Mouse (Mus musculus) lung, embryonic 16.5 days (tissue): Measurements from ENCODE around the gene Olfm1. TPM values are rescaled to one million over a fixed set of nuclear protein-coding genes. Genes with fewer than 3 reads are reported as not detected.

Experiments used
- ATAC-seq: fragments of 200-750 bp; cut with Nextera tagmentation; 2 replicates; pipeline ENCODE4 v1.8.0; 2017; ENCODE audit warnings: low read depth, mild to moderate bottlenecking, moderate library complexity
- H3K27ac ChIP-seq: fragments of 300-500 bp; sonication (generic); 2 replicates; pipeline ENCODE4 v1.5.1; 2014; ENCODE audit warnings: mild to moderate bottlenecking, control low read depth, low read length
- H3K27me3 ChIP-seq: fragments of 300-500 bp; sonication (generic); 2 replicates; pipeline ENCODE4 v1.6.1; 2014; ENCODE audit warnings: low read depth, low read length, mixed read lengths; ENCODE audit not compliant: control insufficient read depth, insufficient read depth
- H3K36me3 ChIP-seq: fragments of 300-500 bp; sonication (generic); 2 replicates; pipeline ENCODE4 v1.6.1; 2014; ENCODE audit warnings: low read length; ENCODE audit not compliant: control insufficient read depth, insufficient read depth
- H3K4me1 ChIP-seq: fragments of 300-500 bp; sonication (generic); replicated peaks from 2 replicates; pipeline ENCODE4 v1.6.1; 2014; ENCODE audit warnings: low read length, mixed read lengths; ENCODE audit not compliant: control insufficient read depth, insufficient read depth
- H3K4me2 ChIP-seq: fragments of 300-500 bp; sonication (generic); 2 replicates; pipeline ENCODE4 v1.6.1; 2014; ENCODE audit warnings: low read depth, low read length, control low read depth
- H3K4me3 ChIP-seq: fragments of 300-500 bp; sonication (generic); 2 replicates; pipeline ENCODE4 v1.5.1; 2014; ENCODE audit warnings: mild to moderate bottlenecking, low read length, control low read depth
- H3K9ac ChIP-seq: fragments of 300-500 bp; sonication (generic); 2 replicates; pipeline ENCODE4 v1.6.1; 2014; ENCODE audit warnings: low read length, control low read depth
- H3K9me3 ChIP-seq: fragments of 300-500 bp; sonication (generic); 2 replicates; pipeline ENCODE4 v1.6.1; 2016; ENCODE audit warnings: low read length; ENCODE audit not compliant: control insufficient read depth
- WGBS: fragments of 180-500 bp; shearing (Covaris S2); extraction: QIAGEN DNeasy Blood & Tissue Kit; methylation state at CpG from one replicate; pipeline ENCODE4 v1.1.7; 2014; 5-methylcytosine and 5-hydroxymethylcytosine counted together
- polyA plus RNA-seq: library from polyadenylated mRNA; unstranded; fragments of >200 nt; fragmentation: Nextera tagmentation; extraction: Ambion mirVana; gene quantifications from 2 replicates; pipeline ENCODE4 v1.2.1, GENCODE M21; 2015

The Olfm1 gene
- polyA plus RNA-seq, 1 experiment from 2014 or later = 9.2 TPM

DNA sequence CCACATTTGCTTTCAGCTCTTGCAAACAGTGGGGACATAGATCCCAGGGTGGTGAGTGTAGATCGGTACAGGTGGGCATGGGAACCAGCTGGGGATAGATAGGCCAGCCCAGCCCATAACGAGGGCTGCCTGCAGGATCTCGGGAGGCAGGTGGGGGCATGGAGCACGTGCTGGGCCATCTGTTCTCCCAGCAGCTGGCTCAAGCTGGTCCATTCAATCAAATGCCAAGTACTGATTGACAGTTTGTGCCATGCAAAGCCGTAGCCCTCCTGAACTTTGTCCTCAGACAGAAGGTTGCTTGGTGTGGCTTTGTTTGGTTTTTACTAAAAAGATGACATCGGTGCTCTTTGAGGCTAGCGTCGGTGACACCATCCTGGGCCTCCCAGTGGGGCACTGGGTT is 2.9 kb downstream of the Olfm1 start:
- no peak for ATAC-seq
- H3K4me3 ChIP-seq = no peak overlapping the region
- H3K27ac ChIP-seq = no peak overlapping the region
- peaks cover 6% of the 10 kb centered on the region; the same call in 1 of the 2 replicates for H3K4me1 ChIP-seq
- H3K9me3 ChIP-seq = no peaks in the 10 kb centered on the region
- H3K4me2 ChIP-seq = no peak overlapping the region
- H3K36me3 ChIP-seq = no peaks in the 10 kb centered on the region
- peaks cover 23% of the 10 kb centered on the region for H3K27me3 ChIP-seq
- WGBS = 67% methylated on average over 8 of the region's 8 CpGs
- H3K9ac ChIP-seq = no peak overlapping the region

GRCm38 (mm10) chr2:28201441-28201841 is 8.6 kb downstream of the Olfm1 start:
- Histone ChIP-seq H3K4me1 (peaks cover 8% of the 10 kb centered on the region), H3K9ac (no peak overlapping the region), H3K36me3 (no peaks in the 10 kb centered on the region), H3K9me3 (no peaks in the 10 kb centered on the region), H3K27me3 (peaks cover 7% of the 10 kb centered on the region; the same call in 1 of the 2 replicates), H3K4me2 (no peak overlapping the region), H3K27ac (no peak overlapping the region), H3K4me3 (no peak overlapping the region)
- ATAC-seq = no peak
- 61% methylated on average over 3 of the region's 3 CpGs for WGBS

DNA sequence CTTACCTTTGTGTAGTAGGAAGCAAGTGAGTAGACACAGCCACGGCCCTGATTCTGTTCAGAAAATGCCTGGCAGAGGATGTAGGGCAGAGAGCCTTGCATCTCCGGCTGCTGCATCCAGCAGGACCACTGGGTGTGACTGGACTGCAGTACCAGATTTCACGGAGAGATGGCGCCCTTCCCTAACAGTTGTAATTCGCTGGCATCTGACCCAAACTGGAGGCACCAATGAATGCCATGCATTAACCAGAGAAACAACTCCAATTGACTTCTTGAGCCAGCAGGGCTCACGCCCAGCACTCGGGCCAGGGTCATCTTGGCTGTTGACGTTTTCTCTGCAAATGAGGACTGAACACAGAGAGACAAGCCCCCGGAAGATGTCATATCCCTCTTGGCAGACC is 11.4 kb downstream of the Olfm1 start:
- Histone ChIP-seq H3K4me1 (peaks cover 8% of the 10 kb centered on the region), H3K36me3 (no peaks in the 10 kb centered on the region), H3K27me3 (peaks cover 14% of the 10 kb centered on the region; the same call in 1 of the 2 replicates), H3K27ac (no peak overlapping the region), H3K9me3 (no peaks in the 10 kb centered on the region), H3K4me2 (no peak overlapping the region), H3K9ac (no peak overlapping the region), H3K4me3 (no peak overlapping the region)
- peak; percentile 29; the same call in 1 of the 2 replicates for ATAC-seq
- WGBS = 3% methylated on average over 9 of the region's 9 CpGs

DNA sequence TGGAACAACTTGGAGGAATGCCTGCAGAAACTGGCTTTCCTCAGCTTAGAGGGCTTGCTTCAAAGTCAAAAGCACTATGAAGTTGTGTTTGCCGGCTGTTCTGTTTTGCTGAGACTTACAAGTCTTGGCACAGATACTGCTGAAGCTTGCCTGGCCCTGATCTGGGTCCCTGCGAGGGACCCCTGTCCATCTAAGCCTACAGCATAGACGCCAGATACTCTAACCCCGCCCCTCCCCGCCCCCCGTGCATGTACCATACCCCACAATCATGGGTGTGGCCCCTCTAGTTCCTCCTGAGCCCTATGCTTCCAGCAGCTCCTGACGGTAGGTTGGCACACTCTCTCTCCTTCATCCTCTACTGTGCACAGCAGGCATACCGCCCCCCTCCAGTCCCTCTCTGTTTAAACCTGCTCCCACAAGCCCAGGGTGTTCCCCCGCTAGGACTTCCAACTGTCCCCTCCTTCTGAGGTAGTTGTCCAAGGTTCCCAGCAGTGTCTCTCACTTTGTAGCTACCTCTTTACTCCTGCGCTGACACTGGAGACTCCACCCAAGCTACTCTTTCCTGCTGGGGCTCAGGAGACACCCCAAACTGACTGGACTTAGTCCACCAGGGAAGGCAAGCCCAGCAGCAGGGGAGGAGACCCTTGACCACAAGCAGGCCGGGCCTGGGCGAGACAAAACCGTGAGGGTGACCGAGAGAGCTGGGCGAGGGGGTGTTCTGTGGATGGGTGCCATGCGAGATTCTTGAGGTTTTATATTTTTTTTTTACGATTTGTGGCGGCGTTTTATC is 12.1 kb downstream of the Olfm1 start:
- H3K4me2 ChIP-seq = peak overlapping the region; percentile 98
- no peak overlapping the region for H3K27ac ChIP-seq
- H3K27me3 ChIP-seq = peaks cover 14% of the 10 kb centered on the region; the same call in 1 of the 2 replicates
- H3K9me3 ChIP-seq = no peaks in the 10 kb centered on the region
- no peaks in the 10 kb centered on the region for H3K36me3 ChIP-seq
- H3K4me1 ChIP-seq = peaks cover 8% of the 10 kb centered on the region
- 12% methylated on average over 19 of the region's 19 CpGs for WGBS
- peak overlapping the region; percentile 73 for H3K9ac ChIP-seq
- H3K4me3 ChIP-seq = peak overlapping the region; percentile 66
- ATAC-seq = peak; percentile 20

GRCm38 (mm10) chr2:28205467-28205805 is 12.6 kb downstream of the Olfm1 start:
- Histone ChIP-seq H3K4me3 (peak overlapping the region; percentile 66), H3K27ac (no peak overlapping the region), H3K4me1 (peaks cover 8% of the 10 kb centered on the region), H3K9ac (peak overlapping the region; percentile 73), H3K9me3 (no peaks in the 10 kb centered on the region), H3K36me3 (no peaks in the 10 kb centered on the region), H3K4me2 (peak overlapping the region; percentile 98), H3K27me3 (peaks cover 14% of the 10 kb centered on the region; the same call in 1 of the 2 replicates)
- 0% methylated on average over 42 of the region's 49 CpGs for WGBS
- ATAC-seq = peak; percentile 89

GRCm38 (mm10) chr2:28205870-28206421 is 13.2 kb downstream of the Olfm1 start:
- Histone ChIP-seq H3K27ac (no peak overlapping the region), H3K4me3 (peak overlapping the region; percentile 66), H3K9ac (peak overlapping the region; percentile 73), H3K36me3 (no peaks in the 10 kb centered on the region), H3K27me3 (peaks cover 14% of the 10 kb centered on the region; the same call in 1 of the 2 replicates), H3K9me3 (no peaks in the 10 kb centered on the region), H3K4me2 (peak overlapping the region; percentile 98), H3K4me1 (peaks cover 8% of the 10 kb centered on the region)
- WGBS = under 1% methylated on average over 42 of the region's 51 CpGs
- ATAC-seq = 0 out of 2 replicates have a peak, but pooled peaks have one; percentile 13

- no peak for ATAC-seq
- Histone ChIP-seq H3K36me3 (no peaks in the 10 kb centered on the region), H3K4me2 (peak overlapping the region; percentile 98), H3K27ac (no peak overlapping the region), H3K4me1 (peaks cover 8% of the 10 kb centered on the region), H3K27me3 (peaks cover 14% of the 10 kb centered on the region; the same call in 1 of the 2 replicates), H3K9ac (no peak overlapping the region), H3K9me3 (no peaks in the 10 kb centered on the region), H3K4me3 (peak overlapping the region; percentile 66)
- WGBS = 13% methylated on average over 11 of the region's 11 CpGs
These were observed 13.7 kb downstream of the Olfm1 start for GRCm38 (mm10) chr2:28206472-28206871.

DNA sequence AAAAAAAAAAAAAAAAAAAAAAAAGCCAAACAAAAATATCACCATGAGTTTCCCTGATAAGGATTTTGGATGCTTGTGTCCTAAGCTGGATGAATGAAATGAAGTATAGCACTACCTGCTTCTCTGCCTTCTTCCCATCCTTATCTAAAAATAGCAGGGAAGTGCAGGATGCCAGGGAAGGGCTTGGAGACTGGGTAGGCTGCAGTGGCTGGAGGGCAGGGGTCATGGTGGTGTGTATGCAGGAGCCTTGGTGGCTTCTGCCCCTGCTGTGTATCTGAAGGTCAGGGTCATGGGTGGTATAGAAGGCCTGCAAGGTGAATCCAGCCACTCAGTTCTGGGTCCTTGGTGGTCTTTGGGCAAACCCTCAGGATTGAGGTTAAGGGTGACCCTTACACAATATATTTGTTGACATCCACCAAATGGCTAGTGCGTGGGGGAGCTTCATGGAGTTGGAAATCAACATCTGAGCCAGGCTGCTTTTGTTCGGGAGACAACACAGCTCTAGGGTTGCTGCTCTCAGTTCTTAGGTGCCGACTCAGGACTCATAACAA is 14.5 kb downstream of the Olfm1 start:
- Histone ChIP-seq H3K27ac (no peak overlapping the region), H3K36me3 (no peaks in the 10 kb centered on the region), H3K9ac (no peak overlapping the region), H3K9me3 (no peaks in the 10 kb centered on the region), H3K4me2 (no peak overlapping the region), H3K27me3 (peaks cover 14% of the 10 kb centered on the region; the same call in 1 of the 2 replicates), H3K4me3 (no peak overlapping the region), H3K4me1 (peaks cover 8% of the 10 kb centered on the region)
- ATAC-seq = no peak
- 64% methylated on average over 3 of the region's 3 CpGs for WGBS

- 86% methylated on average over 14 of the region's 14 CpGs for WGBS
- Histone ChIP-seq H3K27me3 (peaks cover 14% of the 10 kb centered on the region; the same call in 1 of the 2 replicates), H3K9me3 (no peaks in the 10 kb centered on the region), H3K36me3 (no peaks in the 10 kb centered on the region), H3K27ac (no peak overlapping the region), H3K4me1 (peaks cover 8% of the 10 kb centered on the region), H3K4me3 (no peak overlapping the region), H3K9ac (no peak overlapping the region), H3K4me2 (no peak overlapping the region)
- no peak for ATAC-seq
These were observed 15.4 kb downstream of the Olfm1 start for GRCm38 (mm10) chr2:28208130-28208745.
